Mouse (Mus musculus): ENCODE results near the gene Numa1. TPM values are rescaled to one million over a fixed set of nuclear protein-coding genes. Genes with fewer than 3 reads are reported as not detected.
A peak's percentile ranks its signal among the peaks of the same experiment; 100 is the strongest.

Numa1 gene
- polyA plus RNA-seq, 1 experiment from 2014 or later, result 20.7 TPM

DNA sequence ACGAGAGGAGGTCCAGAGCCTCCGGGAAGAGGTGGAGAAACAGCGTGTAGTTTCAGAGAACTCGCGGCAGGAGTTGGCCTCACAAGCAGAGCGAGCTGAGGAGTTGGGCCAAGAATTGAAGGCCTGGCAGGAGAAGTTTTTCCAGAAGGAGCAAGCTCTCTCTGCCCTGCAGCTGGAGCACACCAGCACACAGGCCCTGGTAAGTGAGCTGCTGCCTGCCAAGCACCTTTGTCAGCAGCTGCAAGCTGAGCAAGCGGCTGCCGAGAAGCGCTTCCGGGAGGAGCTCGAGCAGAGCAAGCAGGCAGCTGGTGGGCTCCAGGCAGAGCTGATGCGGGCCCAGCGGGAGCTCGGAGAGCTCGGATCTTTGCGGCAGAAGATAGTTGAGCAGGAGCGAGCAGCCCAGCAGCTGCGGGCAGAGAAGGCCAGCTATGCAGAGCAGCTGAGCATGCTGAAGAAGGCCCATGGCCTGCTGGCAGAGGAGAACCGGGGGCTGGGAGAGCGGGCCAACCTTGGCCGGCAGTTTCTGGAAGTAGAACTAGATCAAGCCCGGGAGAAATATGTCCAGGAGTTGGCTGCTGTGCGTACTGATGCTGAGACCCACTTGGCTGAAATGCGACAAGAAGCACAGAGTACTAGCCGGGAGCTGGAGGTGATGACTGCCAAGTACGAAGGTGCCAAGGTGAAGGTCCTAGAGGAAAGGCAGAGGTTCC is 67.2 kb downstream of the Numa1 start:
- Histone ChIP-seq H3K36me3 (ENCODE audit: control insufficient read depth, insufficient read depth, low read length) (peaks cover 46% of the 10 kb centered on the region), H3K4me3 (ENCODE audit: low read depth, low read length) (no peak overlapping the region), H3K27me3 (ENCODE audit: control insufficient read depth, insufficient read depth, low read length) (no peaks in the 10 kb centered on the region), H3K27ac (replicated peaks) (peak overlapping the region; percentile 49), H3K9ac (ENCODE audit: low read length) (no peak overlapping the region), H3K4me2 (replicated peaks; ENCODE audit: low read depth) (no peak overlapping the region), H3K9me3 (ENCODE audit: control insufficient read depth, low read length) (no peaks in the 10 kb centered on the region), H3K4me1 (replicated peaks; ENCODE audit: control insufficient read depth, insufficient read depth) (no peaks in the 10 kb centered on the region)
- TF ChIP-seq EP300 (optimal IDR thresholded peaks at IDR 0.05) (no peak), CTCF (IDR thresholded peaks at IDR 0.05; ENCODE audit: low read depth) (no peak)
- no peak for DNase-seq (ENCODE audit: low spot score)
- WGBS, result 80% methylated on average over 26 of the region's 26 CpGs
- peak; percentile 39; the same call in 1 of the 2 replicates for ATAC-seq (ENCODE audit: low FRiP score, low TSS enrichment)

DNA sequence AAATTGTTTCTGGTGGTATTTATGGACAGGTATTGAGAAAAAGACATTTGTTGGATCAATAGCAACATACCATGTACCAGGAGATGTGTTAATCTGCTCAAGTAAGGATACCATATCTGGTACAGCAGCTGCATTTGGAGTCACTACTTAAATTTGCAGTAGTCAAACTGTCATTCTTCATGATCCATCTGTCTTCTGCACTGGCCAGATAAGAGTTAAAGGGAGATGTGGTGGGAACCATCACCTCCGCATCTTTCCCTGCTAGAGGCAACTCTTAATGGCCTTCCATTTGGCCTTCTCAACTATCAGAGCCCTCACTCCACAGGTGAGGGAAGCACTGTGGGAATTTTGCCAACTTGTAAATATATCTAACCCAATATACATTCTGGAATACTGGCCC is 72.6 kb downstream of the Numa1 start:
- H3K9me3 ChIP-seq (ENCODE audit: control insufficient read depth, low read length), result no peaks in the 10 kb centered on the region
- TF ChIP-seq EP300 (optimal IDR thresholded peaks at IDR 0.05), result no peak
- no peak for TF ChIP-seq CTCF (IDR thresholded peaks at IDR 0.05; ENCODE audit: low read depth)
- ATAC-seq (ENCODE audit: low FRiP score, low TSS enrichment), result no peak
- H3K9ac ChIP-seq (ENCODE audit: low read length), result no peak overlapping the region
- no peak overlapping the region for H3K4me3 ChIP-seq (ENCODE audit: low read depth, low read length)
- no peak for DNase-seq (ENCODE audit: low spot score)
- no peaks in the 10 kb centered on the region for H3K27me3 ChIP-seq (ENCODE audit: control insufficient read depth, insufficient read depth, low read length)
- WGBS, result 73% methylated on average over 1 of the region's 1 CpGs
- H3K4me2 ChIP-seq (replicated peaks; ENCODE audit: low read depth), result no peak overlapping the region
- peaks cover 44% of the 10 kb centered on the region for H3K36me3 ChIP-seq (ENCODE audit: control insufficient read depth, insufficient read depth, low read length)
- H3K4me1 ChIP-seq (replicated peaks; ENCODE audit: control insufficient read depth, insufficient read depth), result no peaks in the 10 kb centered on the region
- H3K27ac ChIP-seq (replicated peaks), result no peak overlapping the region

DNA sequence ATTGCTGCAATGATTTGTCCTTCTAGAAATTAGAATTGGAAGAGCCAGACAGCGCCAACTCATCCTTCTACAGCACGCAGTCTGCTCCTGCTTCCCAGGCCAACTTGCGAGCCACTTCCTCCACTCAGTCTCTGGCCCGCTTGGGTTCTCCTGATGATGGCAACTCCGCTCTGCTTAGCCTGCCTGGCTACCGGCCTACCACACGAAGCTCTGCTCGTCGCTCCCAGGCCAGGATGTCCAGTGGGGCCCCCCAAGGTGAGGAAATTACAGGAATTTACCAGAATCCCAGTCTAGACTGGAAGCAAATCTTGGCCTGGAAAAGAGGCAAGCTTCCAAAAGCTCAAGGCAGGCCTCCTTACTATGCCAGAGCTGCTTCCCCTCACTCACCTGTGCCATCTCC is 77.9 kb downstream of the Numa1 start:
- no peak for TF ChIP-seq EP300 (optimal IDR thresholded peaks at IDR 0.05)
- no peak for TF ChIP-seq CTCF (IDR thresholded peaks at IDR 0.05; ENCODE audit: low read depth)
- H3K9me3 ChIP-seq (ENCODE audit: control insufficient read depth, low read length), result no peaks in the 10 kb centered on the region
- no peak overlapping the region for H3K27ac ChIP-seq (replicated peaks)
- H3K4me2 ChIP-seq (replicated peaks; ENCODE audit: low read depth), result no peak overlapping the region
- ATAC-seq (ENCODE audit: low FRiP score, low TSS enrichment) (no peak), DNase-seq (ENCODE audit: low spot score) (no peak)
- H3K27me3 ChIP-seq (ENCODE audit: control insufficient read depth, insufficient read depth, low read length), result no peaks in the 10 kb centered on the region
- H3K36me3 ChIP-seq (ENCODE audit: control insufficient read depth, insufficient read depth, low read length), result peaks cover 67% of the 10 kb centered on the region
- no peaks in the 10 kb centered on the region for H3K4me1 ChIP-seq (replicated peaks; ENCODE audit: control insufficient read depth, insufficient read depth)
- no peak overlapping the region for H3K4me3 ChIP-seq (ENCODE audit: low read depth, low read length)
- WGBS, result 94% methylated on average over 9 of the region's 9 CpGs
- H3K9ac ChIP-seq (ENCODE audit: low read length), result no peak overlapping the region

DNA sequence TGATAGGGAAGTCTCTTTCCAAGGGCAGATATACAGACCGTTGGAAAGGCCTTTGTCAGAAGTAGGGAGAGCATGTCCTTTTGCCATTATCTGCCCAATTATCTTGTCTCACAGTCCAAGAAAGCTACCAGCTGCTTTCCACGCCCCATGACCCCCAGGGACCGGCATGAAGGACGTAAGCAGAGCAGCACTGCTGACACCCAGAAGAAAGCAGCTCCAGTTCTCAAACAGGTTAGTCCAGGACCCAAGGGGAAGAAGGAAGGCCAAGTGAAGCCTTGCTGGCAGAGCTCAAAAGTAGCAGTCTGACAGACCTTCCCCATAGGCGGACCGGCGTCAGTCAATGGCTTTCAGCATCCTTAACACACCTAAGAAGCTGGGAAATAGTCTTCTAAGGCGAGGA is 79.5 kb downstream of the Numa1 start:
- Histone ChIP-seq H3K4me1 (replicated peaks; ENCODE audit: control insufficient read depth, insufficient read depth) (no peaks in the 10 kb centered on the region), H3K9ac (ENCODE audit: low read length) (no peak overlapping the region), H3K27me3 (ENCODE audit: control insufficient read depth, insufficient read depth, low read length) (no peaks in the 10 kb centered on the region), H3K4me3 (ENCODE audit: low read depth, low read length) (no peak overlapping the region), H3K9me3 (ENCODE audit: control insufficient read depth, low read length) (no peaks in the 10 kb centered on the region), H3K4me2 (replicated peaks; ENCODE audit: low read depth) (no peak overlapping the region), H3K27ac (replicated peaks) (no peak overlapping the region), H3K36me3 (ENCODE audit: control insufficient read depth, insufficient read depth, low read length) (peaks cover 68% of the 10 kb centered on the region)
- no peak for ATAC-seq (ENCODE audit: low FRiP score, low TSS enrichment)
- no peak for DNase-seq (ENCODE audit: low spot score)
- 85% methylated on average over 8 of the region's 8 CpGs for WGBS
- TF ChIP-seq CTCF (IDR thresholded peaks at IDR 0.05; ENCODE audit: low read depth), result no peak
- no peak for TF ChIP-seq EP300 (optimal IDR thresholded peaks at IDR 0.05)

DNA sequence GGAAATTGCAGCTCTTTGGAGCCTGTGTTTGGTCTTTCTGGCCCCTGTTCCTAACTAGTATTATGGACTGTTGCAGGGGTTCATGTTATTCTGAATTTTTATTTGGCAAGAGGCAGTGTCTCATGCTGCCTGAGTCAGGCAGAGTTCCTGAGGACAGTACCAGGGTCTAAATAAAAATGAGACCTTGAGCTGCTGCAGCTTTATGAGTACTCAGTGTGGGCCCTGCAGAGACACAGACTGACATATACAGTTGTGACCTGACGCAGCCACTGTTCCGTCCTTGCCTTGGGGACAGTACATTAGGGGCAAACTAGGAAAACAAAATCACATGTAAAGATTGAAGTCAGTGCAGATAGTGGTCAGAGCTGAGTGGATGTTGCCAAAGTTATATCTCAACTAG is 81.1 kb downstream of the Numa1 start:
- no peak for ATAC-seq (ENCODE audit: low FRiP score, low TSS enrichment)
- no peak for DNase-seq (ENCODE audit: low spot score)
- Histone ChIP-seq H3K9me3 (ENCODE audit: control insufficient read depth, low read length) (no peaks in the 10 kb centered on the region), H3K27me3 (ENCODE audit: control insufficient read depth, insufficient read depth, low read length) (no peaks in the 10 kb centered on the region), H3K4me1 (replicated peaks; ENCODE audit: control insufficient read depth, insufficient read depth) (no peaks in the 10 kb centered on the region), H3K4me2 (replicated peaks; ENCODE audit: low read depth) (no peak overlapping the region), H3K27ac (replicated peaks) (no peak overlapping the region), H3K9ac (ENCODE audit: low read length) (no peak overlapping the region), H3K36me3 (ENCODE audit: control insufficient read depth, insufficient read depth, low read length) (peaks cover 56% of the 10 kb centered on the region), H3K4me3 (ENCODE audit: low read depth, low read length) (no peak overlapping the region)
- 92% methylated on average over 2 of the region's 2 CpGs for WGBS
- TF ChIP-seq EP300 (optimal IDR thresholded peaks at IDR 0.05), result no peak
- no peak for TF ChIP-seq CTCF (IDR thresholded peaks at IDR 0.05; ENCODE audit: low read depth)

DNA sequence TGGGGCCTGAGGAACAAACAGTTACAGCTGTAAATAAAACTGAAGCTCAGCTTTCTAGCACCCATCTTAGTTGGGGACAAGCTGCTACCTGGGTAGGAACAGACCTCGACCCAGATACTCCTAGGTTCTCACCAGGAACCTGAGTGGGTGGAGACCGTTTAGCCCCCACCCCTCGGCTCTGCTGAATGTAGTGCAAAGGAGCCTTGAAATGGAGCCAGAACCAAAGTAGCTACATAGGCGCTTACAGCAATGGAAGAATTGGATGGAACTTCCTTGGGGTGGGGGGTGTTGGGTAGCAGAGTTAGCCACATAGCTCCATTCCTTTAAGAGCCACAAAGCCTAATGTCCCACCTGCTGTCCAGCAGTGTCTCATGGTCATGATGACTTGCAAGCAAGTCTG is 83.0 kb downstream of the Numa1 start:
- Histone ChIP-seq H3K27ac (replicated peaks) (0 out of 2 replicates have a peak overlapping the region, but pooled peaks have one; percentile 8), H3K9ac (ENCODE audit: low read length) (no peak overlapping the region), H3K4me1 (replicated peaks; ENCODE audit: control insufficient read depth, insufficient read depth) (no peaks in the 10 kb centered on the region), H3K36me3 (ENCODE audit: control insufficient read depth, insufficient read depth, low read length) (peaks cover 42% of the 10 kb centered on the region), H3K4me3 (ENCODE audit: low read depth, low read length) (no peak overlapping the region), H3K4me2 (replicated peaks; ENCODE audit: low read depth) (peak overlapping the region; percentile 34), H3K9me3 (ENCODE audit: control insufficient read depth, low read length) (no peaks in the 10 kb centered on the region), H3K27me3 (ENCODE audit: control insufficient read depth, insufficient read depth, low read length) (no peaks in the 10 kb centered on the region)
- ATAC-seq (ENCODE audit: low FRiP score, low TSS enrichment) (no peak), DNase-seq (ENCODE audit: low spot score) (no peak)
- 77% methylated on average over 4 of the region's 4 CpGs for WGBS
- TF ChIP-seq EP300 (optimal IDR thresholded peaks at IDR 0.05) (no peak), CTCF (IDR thresholded peaks at IDR 0.05; ENCODE audit: low read depth) (no peak)

Data from stomach, postnatal 0 days (tissue).